Mouse (Mus musculus) MN1 (cell line): ENCODE data around the gene Olfr862.

Source experiments
- DNase-seq: peaks from one replicate; pipeline ENCODE4 v3.0.0-alpha.2; 2016; ENCODE audit warnings: low spot score

The Olfr862 gene

GRCm38 (mm10) chr9:19887904-19888303 lies at the start of gene Olfr862:
Gene Olfr862, minus strand, starts transcription at chr9:19888004.
- no peak for DNase-seq

GRCm38 (mm10) chr9:19916565-19916964 lies 28.8 kb upstream of the Olfr862 start, which contains the start of gene Olfr77:
Gene Olfr77, plus strand, starts transcription at chr9:19916865.
- DNase-seq = no peak

GRCm38 (mm10) chr9:19911170-19911569 lies 23.4 kb upstream of the Olfr862 start:
- DNase-seq = no peak

- DNase-seq = no peak
Observed at GRCm38 (mm10) chr9:19849647-19850046, 38.2 kb downstream of the Olfr862 start, which contains the start of gene Olfr860. Gene Olfr860, minus strand, starts transcription at chr9:19849747.
